Mouse (Mus musculus): ENCODE data around the gene Stk11.

The Stk11 gene

DNA sequence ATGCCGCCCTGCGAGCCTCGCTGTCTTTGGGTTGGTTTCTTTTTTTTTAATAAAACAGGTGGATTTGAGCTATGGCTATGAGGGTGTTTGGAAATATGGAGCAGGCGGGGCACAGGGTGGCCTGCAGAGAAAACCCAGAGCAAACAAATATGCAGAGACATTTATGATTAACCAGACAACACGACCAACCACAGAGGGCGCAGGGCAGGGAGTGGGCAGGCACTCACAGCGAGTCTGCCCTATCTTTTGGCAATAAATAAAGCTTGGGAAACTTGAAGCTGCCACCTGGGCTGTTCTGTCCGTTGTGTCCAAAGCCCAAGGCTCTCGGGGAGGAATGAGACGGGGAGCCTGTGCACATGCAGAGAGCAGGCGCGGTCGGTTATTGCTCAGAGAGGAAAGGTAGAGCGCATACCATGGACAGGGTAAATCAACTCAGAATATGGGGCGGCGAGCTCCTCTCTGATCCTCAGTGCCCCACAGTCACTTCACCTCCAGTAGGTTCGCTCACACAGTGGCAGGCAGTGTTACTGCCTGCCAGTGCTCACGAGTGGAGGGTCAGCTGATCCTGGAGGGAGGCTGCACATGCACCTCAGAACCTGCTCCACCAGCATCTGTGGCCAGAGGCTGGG, 14.9 kb downstream of the Stk11 start:
- DNase-seq (ENCODE audit: low spot score), result no peak

GRCm38 (mm10) chr10:80131316-80131951, 15.8 kb downstream of the Stk11 start:
- DNase-seq (ENCODE audit: low spot score), result no peak

- DNase-seq (ENCODE audit: low spot score), result no peak
These were observed 16.3 kb downstream of the Stk11 start for GRCm38 (mm10) chr10:80131952-80132350.

- DNase-seq (ENCODE audit: low spot score), result no peak
These were observed 17.7 kb downstream of the Stk11 start for GRCm38 (mm10) chr10:80133226-80133849.

- DNase-seq (ENCODE audit: low spot score), result no peak
These were observed 18.8 kb downstream of the Stk11 start for GRCm38 (mm10) chr10:80134421-80134820.

DNA sequence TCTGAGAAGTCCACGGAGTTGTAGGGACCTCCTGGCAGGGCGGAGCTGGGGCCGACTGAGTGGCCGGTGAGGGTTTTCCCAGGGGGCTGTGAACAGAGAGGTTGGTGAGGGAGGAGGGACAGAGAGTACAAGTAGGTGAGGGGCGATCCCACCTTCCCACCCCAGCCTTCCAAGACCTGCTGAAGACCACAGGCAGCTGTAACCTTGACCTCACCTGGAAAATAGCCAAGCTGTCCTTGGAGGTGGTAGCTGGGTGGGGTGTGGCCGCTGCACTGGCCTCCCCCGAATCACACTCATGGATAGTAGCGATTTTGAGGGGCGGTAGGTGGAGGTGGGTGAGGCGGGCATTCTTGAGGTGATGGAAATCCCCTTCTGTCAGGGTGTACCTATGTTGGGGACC, 19.6 kb downstream of the Stk11 start:
- no peak for DNase-seq (ENCODE audit: low spot score)

- no peak for DNase-seq (ENCODE audit: low spot score)
These were observed 20.0 kb downstream of the Stk11 start for GRCm38 (mm10) chr10:80135641-80136040.

GRCm38 (mm10) chr10:80136179-80136951, 20.8 kb downstream of the Stk11 start:
- DNase-seq (ENCODE audit: low spot score), result no peak

DNA sequence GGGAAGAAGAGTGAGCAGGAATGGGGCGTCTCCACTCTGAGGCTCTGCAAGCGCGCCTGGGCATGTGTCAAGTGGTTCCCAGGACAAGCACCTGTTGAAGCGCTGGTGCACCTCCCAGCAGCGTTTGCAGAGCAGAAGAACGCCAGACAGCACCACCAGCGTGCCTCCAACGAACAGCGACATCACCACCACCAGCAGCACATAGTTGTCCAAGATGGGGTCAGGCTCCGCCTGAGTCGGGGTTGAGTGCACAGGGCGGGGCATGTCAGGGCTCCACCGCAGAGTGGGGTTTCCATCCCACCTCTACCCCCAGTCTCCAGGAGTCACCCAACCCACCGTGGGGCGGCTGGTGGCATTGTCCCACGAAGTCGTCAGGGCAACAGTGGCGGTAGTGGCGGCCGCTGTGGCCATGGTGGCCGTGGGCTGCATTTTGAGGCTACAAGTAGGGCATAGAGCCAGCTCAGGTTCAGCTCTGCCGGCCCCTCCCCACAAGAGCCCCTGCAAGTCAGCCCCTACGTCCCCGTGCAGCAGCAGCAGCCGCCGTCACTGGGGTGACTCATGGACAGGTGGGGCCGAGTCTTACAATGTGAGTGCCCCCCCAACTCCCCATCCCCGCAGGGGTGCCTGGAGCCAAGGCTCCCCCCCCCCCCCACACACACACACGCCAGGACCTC, 21.5 kb downstream of the Stk11 start:
- peak; percentile 73 for DNase-seq (ENCODE audit: low spot score)

- DNase-seq (ENCODE audit: low spot score), result no peak
These were observed 22.3 kb downstream of the Stk11 start for GRCm38 (mm10) chr10:80137626-80138552.

DNA sequence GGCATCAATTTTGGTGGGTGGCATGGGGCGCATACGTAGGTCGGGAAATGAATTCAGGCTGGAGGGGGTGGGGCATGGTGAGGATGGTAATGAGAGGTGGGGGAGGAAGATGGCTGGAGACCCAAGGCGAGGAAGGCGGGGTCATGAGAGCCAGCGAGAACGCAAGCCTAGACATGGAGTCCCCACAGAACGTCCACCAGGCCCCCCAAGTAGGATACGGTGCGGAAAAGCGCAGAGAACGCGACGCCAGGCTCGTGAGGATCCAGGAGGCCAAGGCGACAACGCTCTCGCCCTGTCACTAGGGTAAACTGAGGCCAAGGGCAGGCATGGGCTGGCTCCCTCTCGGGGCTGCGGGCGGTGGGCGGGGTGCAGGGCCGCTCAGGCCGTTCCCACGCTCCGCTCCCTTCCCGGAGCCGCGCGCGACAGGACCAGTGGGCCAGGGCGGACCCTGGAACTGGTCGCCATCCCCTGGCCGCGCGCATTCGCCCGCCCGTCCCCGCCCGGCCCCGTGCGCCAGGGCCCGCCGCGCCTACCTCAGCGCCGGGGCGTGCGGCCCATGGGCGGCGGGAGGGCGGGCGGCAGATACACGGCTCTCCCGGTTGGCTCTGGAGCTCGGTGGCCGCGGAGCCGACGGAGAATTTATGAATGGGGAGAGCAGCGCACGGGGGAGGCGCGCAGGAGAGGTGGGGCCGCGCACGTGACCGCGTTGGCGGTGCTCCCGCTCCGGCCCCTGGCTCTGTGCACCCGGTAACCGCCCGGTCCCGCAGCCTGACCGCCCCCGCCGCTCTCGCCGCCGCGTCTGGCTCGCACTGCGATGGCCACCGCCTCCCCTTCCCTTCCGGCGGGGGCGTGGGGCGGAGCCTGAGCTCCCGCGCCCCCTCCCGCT, 23.2 kb downstream of the Stk11 start, which contains the start of gene Atp5d:
Gene Atp5d (plus strand): TSS at position 80 of the 886 bp plus-strand sequence.
- DNase-seq (ENCODE audit: low spot score), result peak; percentile 45

DNA sequence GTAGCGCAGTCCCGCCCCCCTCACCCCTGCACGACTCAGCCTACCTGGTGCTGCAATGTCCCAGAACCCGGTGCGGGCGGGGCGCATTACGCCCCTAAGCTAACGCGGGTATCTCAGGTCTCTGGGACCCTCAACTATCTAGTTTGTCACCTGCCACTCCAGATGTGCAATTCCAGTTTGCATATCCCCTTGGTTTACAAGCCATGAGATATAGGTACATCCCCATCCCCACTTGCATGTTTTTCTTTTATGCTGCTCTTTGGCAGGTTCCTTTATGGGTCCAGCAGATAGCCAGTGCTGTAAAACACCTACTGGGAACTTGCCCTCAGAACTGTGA, 23.8 kb downstream of the Stk11 start:
- DNase-seq (ENCODE audit: low spot score), result no peak

DNA sequence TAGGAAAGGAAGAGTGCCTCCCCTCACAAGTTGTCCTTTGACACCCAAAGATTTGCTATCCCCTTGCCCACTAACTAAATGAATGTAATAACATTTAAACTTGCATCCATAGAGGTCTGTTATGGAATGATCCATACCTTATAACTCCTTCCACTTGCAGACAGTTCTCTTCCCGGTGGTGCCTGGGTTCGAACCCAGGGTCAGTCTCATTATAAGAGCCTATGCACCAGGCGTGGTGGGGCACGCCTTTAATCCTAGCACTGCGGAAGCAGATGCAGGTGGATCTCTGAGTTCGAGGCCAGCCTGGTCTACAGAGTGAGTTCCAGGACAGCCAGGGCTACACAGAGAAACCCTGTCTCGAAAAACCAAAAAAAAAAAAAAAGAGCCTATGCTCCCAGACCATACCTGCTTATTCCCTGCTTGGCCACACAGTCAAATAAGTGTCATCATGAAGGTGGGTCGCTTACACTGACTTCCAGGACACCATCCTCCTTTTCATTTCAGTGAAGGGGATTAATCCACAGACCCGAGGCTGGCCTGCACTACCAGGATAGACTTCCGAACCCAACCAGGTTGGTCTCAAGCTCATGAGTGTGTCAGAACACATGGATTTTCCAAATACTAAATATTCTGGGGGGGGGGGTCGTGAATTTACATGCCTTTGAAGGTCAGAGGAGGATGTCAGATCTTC, 24.5 kb downstream of the Stk11 start:
- no peak for DNase-seq (ENCODE audit: low spot score)

DNA sequence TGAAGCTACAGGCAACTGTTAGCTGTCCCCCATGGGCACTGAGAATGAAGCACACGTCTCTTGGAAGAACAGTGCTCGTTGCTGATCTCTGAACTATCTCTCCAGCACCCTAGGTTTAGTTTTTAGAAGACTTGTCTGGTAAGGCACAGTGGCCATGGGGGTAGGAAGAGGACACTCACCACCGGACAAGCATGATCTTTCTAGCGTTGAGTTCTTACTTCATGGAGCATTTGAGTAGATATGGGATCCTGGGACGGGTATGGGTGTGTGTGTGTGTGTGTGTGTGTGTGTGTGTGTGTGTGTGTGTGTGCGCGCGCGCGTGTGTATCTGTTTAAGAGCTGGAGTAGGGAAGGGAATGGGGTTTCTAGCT, 25.0 kb downstream of the Stk11 start, which contains the start of gene Cbarp:
Gene Cbarp (minus strand): TSS at position 170 of the 370 bp plus-strand sequence.
- DNase-seq (ENCODE audit: low spot score), result no peak

- peak; percentile 100 for DNase-seq (ENCODE audit: low spot score)
These were observed 25.6 kb downstream of the Stk11 start for GRCm38 (mm10) chr10:80141243-80141642.

- peak; percentile 92 for DNase-seq (ENCODE audit: low spot score)
These were observed 26.4 kb downstream of the Stk11 start for GRCm38 (mm10) chr10:80141786-80142529.

DNA sequence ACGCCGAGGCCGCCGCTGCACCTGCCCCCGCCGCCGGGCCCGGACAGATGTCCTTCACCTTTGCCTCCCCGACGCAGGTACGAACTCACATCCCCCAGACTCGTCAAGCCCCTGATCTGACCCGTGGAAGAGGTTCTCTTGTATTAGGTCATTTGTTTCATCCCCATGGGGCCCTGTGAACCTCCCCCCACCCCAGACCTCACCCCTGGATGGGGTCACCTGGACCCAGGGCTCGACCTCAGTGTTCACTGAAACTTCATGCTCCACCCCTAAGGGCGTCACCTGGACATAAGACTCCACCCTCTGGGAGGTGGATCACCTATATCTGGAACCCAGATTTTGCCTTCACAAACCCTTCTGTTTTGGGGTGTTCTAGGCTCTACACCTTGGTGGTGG, 26.9 kb downstream of the Stk11 start:
- no peak for DNase-seq (ENCODE audit: low spot score)

GRCm38 (mm10) chr10:80143664-80144063, 28.1 kb downstream of the Stk11 start:
- peak; percentile 1 for DNase-seq (ENCODE audit: low spot score)

GRCm38 (mm10) chr10:80144159-80144558, 28.6 kb downstream of the Stk11 start:
- no peak for DNase-seq (ENCODE audit: low spot score)

Data from T-cell, adult 2 months (primary cell).